Mouse (Mus musculus): ENCODE results near the gene 1700122O11Rik.

DNA sequence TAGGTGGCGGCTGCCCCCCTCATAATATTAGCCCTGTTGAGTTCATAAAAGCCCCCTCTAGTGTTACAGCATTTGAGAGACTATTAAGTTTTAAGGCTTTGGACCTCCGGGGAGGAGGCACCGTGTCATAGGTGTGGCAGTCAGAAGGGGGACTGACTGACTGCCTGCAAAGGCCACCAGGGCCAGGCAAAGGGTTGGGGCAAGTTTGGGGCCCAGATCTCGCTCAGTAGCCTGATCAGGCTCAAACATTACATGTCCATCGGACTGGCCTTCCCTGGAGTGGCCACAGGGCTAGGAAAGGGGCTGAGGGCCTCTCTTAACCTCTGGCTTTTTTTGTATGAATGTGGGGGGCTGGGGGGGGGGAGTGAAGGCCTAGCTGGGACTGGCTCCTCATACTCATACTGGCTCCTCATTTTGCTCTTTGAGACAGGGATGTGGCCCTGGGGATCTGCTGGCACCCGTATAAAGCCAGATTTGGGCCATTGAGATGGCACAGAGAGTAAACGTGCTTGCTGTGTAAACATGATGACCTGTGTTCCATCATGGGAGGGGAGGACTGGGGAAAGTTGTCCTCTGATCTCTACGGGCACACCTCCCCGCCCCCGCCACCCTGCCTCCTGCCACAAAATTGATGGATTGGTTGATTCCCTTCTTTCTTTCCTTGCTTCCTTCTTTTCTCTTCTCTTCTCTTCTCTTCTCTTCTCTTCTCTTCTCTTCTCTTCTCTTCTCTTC is 47.5 kb downstream of the 1700122O11Rik start:
- TF ChIP-seq CTCF (IDR thresholded peaks at IDR 0.05; ENCODE audit: low read depth, low read length) (no peak), TAL1 (conservative IDR thresholded peaks at IDR 0.05; ENCODE audit: low read depth, low read length) (no peak), GATA1 (IDR thresholded peaks at IDR 0.05; ENCODE audit: borderline replicate concordance, low read length) (no peak)
